Mouse (Mus musculus) embryonic facial prominence, embryonic 14.5 days (tissue): ENCODE results near the gene P4ha1. TPM values are rescaled to one million over a fixed set of nuclear protein-coding genes. Genes with fewer than 3 reads are reported as not detected.

Source experiments
- polyA plus RNA-seq: library from polyadenylated mRNA; unstranded; fragments of >200 nt; fragmentation: Nextera tagmentation; extraction: Ambion mirVana; gene quantifications from 2 replicates; pipeline ENCODE4 v1.2.1, GENCODE M21; 2014

The P4ha1 gene
- polyA plus RNA-seq, 1 experiment from 2014 or later: 121 TPM

Other genes starting within 250 kb of the P4ha1 start
- gene Sept10, start 101.4 kb upstream of the P4ha1 start, polyA plus RNA-seq: 40.5 and 47.1 TPM in 2 replicates
- gene Sowahc, start 101.3 kb upstream of the P4ha1 start, polyA plus RNA-seq: 9.1 and 10.0 TPM in 2 replicates
- gene Gm10273, start 72.3 kb downstream of the P4ha1 start, polyA plus RNA-seq: 16.1 TPM in 1 of 2 replicates, not detected in the other
- not detected in 2 replicates for gene Pla2g12b, start 80.4 kb downstream of the P4ha1 start, polyA plus RNA-seq
- gene Oit3, start 118.5 kb downstream of the P4ha1 start, polyA plus RNA-seq: 0.64 and 0.70 TPM in 2 replicates